In genomic region chr2:128125635-128126470, GRCm38 (mm10) we compare ENCODE assay signal across 8 mouse cellular contexts. TPM values are rescaled to one million over a fixed set of nuclear protein-coding genes. Genes with fewer than 3 reads are reported as not detected.
A peak's percentile ranks its signal among the peaks of the same experiment; 100 is the strongest.
DNase-seq lines count a peak whose midpoint lies in the region; ATAC-seq lines count a peak whose summit lies in the region.

TSS of gene Bcl2l11 (plus strand) at chr2:128126038.

- peak; percentile 65 for ATAC-seq in megakaryocyte, adult 5-6 weeks (ENCODE audit: poor library complexity, severe bottlenecking)

- peak; percentile 98 to 99 for DNase-seq in adrenal gland, adult (ENCODE audit: inconsistent age in 2 of 2, low spot score in 1 of 2)
- peak; percentile 95 for DNase-seq in embryo, embryonic 10 days (ENCODE audit: low spot score)
- DNase-seq in gastrocnemius, postnatal 10 days, result peak; percentile 98
- peak; percentile 96 for DNase-seq in induced T-regulatory cell, adult 2 months (ENCODE audit: low read depth)
- DNase-seq in left cerebral cortex, adult 8-10 months (ENCODE audit: low spot score in 2 of 2), result peak; percentile 62 to 81
- peak; percentile 89 for DNase-seq in right cerebral cortex, adult 18-20 months
- DNase-seq in urinary bladder, postnatal 10 days (ENCODE audit: low spot score), result peak; percentile 91

RNA-seq across cellular contexts. Expression of gene Bcl2l11, which starts in this region (rescaled TPM):
- 10 to 100 TPM; 11.5 to 16.7 TPM for total RNA-seq in gastrocnemius, postnatal 10 days (2021)
- total RNA-seq in left cerebral cortex, adult 8-10 months (2022), result 1 to 10 TPM; 5.2 to 5.9 (median 5.4) TPM
- 16.8 and 21.2 TPM in 2 replicates for total RNA-seq in megakaryocyte, adult 5-6 weeks (2015)
- 15.1 and 20.4 TPM in 2 replicates for total RNA-seq in megakaryocyte, adult 5-6 weeks (2017)

Comparison
In these comparisons a context has a peak if more than half of its experiments do, and no peak if none do; other contexts are left out.
1. Peak in every context shown above with its lines: DNase-seq and ATAC-seq.